Mouse (Mus musculus) thymus, postnatal 0 days (tissue): ENCODE results near the gene Gm47995. TPM values are rescaled to one million over a fixed set of nuclear protein-coding genes. Genes with fewer than 3 reads are reported as not detected.
"Not testable (repeated sequence)": the region's sequence is repeated elsewhere in the genome, so short reads cannot be mapped to it uniquely, and the experiment has no call there.

Experiments used
- DNase-seq: peaks from one replicate; pipeline ENCODE4 v3.0.0-alpha.2; 2015; ENCODE audit warnings: low spot score
- polyA plus RNA-seq: library from polyadenylated mRNA; unstranded; fragments of >200 nt; fragmentation: Nextera tagmentation; extraction: Ambion mirVana; gene quantifications from 2 replicates; pipeline ENCODE4 v1.2.1, GENCODE M21; 2015

Gene Gm47995
- polyA plus RNA-seq: not detected in 2 replicates

DNA sequence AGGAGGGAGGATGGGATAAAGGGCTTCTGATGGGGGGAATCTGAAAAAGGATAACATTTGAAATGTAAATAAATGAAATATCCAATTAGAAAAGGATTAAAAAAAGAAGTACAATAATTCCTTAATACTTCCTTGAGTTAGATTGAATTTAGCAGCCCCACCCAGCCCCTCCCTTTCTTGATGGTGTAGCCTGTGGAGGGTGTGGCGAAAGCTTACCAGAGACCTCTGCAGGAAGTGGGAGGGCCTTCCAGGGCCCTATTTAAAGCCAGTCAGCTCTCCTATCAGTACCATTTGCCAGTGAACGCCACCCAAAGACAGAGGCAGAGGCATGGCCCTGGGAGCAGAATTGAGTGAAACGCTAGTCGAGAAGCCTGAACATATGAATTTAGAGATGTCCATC, at the start of gene Gm47995:
Gene Gm47995 (plus strand): TSS at position 329 of the 400 bp plus-strand sequence.
- DNase-seq: not testable (repeated sequence)

DNA sequence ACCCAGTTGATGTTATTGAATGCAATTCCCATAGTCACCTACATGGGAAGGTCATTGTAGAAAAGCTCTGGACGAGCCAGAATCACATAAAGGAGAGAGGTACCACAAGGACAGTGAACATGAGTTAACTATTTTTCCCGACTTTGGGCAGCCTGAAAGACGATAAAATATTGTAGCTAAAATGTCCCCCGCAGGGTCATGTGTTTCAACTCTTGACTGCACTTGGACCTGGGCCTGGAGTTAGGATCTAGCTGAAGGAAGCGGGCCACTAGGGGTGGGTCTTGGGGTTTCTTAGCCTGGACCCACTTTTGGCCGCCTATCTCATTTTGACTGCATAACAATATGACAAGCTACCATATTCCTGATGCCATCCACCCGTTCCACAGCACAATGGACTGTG, 48.0 kb upstream of the Gm47995 start:
- DNase-seq: no peak

DNA sequence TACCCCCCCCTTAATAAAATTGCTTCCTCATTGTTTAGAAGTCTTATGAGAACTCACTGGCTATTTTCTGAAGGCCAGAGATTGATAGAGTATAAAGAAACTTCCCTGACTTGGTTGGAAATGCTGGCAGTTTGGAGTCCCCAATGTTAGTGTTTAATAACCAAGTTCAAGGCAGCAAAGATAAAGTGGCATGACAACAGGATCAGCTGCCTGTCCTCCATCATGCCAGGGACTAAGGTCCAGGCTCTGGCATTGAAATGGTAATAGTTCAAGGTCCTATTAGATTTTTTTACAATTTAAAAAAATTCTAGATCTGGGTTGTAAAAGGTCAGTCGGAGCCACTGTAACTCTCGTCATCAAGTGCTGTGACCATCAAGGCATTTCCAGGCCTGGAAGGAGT, 47.2 kb upstream of the Gm47995 start:
- no peak for DNase-seq

DNA sequence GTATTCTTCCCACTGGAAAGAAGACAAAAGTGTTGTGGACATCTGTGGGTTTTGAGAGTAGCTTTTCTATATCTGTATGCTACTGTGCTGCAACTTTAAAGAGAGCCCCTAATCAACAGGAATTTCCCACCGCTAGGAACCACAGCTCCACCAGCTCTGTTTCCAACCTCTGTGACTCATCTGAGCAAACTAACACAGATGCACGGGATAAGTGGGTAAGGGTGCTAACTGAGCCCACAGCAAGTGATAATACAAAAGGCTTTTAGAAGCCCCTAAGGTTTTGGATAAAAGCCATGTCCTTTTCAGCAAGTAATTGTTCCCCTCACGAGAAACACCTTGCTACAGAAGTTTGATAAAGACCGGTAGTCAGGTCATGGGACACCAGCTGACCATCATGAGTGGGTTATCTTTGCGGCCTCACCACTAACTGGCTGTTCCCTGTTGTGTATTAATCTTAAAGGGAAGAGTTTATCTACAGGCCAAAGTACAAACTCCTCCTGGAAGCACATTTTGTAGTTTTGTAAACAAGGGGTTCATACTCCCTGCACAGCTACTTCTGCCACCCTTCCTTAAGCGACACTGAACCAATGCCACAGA, 45.1 kb upstream of the Gm47995 start:
- no peak for DNase-seq

DNA sequence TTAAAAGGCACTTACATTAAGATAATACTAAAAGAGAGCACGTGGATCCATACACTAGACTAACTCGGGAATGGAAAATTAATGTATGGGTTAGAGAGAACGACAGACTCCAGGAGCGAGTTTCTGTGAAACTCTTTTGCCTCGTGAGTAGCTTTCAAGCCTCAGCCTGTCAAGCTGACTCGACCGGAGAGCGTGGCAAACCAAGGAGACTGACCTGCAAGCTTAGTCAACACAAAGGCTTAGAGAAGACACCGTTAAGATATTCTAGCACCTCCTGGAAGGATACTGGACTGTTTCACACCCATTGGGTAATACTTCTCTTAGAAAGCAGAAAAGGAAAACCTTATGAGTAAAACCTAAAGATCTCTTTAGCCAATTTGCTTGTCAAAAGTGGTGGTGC, 44.1 kb upstream of the Gm47995 start:
- DNase-seq: not testable (repeated sequence)

DNA sequence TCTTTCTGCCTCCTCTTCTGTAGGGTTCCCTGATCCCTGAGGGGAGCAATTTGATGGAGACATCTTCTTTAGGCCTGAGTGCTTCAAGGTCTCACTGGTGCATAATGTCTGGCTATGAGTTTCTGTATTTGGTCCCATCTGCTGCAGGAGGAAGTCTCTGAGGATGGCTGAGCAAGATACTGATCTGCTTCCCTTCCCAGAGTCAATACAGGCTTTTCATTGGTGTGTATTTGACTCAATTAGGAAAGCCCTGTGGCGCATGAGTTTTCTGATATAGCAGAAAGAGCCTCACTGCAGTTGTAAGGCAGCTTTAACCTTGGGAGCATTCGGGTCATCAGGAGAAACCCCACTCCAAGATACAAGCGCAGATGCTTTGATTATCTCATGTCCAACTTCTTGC, 42.1 kb upstream of the Gm47995 start:
- DNase-seq: no peak

DNA sequence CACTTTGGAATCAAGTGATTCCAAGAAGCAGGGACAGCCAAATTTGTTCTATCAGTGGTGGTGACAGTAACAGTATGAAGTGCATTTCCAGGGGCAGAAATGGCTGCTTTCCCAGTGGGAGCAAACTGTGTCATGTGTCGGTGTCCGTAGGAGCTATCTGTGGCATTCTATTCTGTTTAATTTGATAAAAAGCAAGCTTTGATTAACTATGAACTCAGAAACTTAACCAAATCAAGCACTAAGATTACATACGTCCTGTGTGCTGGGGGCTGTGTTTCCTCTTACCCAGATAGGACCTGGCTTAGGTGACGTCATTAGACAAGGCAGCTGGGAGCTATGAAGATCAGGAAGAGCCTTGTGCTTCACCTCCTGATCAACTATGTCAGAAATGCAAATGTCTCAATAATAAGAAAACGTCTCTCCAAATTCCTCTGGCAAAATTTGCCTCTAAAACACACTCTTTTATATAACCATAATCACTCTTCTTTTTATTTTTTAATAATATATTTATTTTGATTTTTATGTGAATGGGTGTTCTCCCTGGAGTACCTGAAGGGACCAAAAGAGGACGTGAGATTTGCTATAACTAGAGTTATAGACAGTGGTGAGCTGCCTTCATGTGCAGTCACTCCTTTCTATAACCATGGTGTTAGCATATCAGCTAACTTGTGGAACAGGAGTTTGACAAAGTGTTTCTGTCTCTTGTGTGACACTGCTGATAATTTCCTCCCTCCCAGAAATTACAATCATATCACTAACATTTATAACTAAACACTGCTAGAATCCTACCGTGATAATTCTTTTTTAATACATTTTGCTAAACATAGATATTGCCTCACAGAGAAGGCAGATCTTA, 41.2 kb upstream of the Gm47995 start:
- DNase-seq: no peak

DNA sequence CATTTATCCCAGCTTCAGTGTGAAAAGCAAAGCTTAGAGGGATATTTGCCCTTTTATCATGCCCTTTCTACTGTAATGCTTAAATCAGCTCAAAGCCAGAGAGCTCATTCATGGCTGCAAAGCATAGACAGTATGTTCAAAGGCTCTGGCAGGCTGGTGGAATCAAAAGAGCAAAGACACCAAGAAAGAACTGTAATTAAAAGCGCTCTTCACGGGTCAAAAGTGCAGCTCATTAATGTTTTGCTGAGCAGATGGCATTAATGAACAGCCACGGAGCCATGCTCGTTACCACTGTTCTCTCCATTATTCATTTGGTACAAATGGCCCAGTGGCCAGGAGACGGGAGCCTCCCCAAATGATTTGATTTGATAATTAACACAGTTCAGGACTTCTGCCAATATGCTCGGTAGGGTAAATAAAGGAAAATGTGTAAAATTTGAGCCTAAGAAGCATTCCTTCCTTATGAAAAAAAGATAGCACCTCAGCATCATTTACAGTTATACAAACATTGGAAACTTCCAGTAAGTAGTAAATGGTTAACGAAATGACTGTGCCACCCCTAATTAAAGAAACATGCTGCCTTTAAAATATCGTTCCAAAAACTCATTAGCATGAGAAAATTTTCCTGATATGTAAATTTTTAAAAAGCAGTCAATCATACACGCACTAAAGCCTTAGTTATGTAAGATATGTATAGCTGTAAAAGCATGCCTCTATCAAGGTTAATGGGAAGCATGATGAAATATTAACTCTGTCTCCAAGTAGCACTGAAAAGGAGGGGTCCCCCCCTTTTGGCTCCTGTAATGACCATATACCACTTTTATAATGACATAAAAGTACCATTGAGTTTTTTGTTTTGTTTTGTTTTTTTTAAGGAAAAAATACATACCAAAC, 40.0 kb upstream of the Gm47995 start:
- DNase-seq: no peak

DNA sequence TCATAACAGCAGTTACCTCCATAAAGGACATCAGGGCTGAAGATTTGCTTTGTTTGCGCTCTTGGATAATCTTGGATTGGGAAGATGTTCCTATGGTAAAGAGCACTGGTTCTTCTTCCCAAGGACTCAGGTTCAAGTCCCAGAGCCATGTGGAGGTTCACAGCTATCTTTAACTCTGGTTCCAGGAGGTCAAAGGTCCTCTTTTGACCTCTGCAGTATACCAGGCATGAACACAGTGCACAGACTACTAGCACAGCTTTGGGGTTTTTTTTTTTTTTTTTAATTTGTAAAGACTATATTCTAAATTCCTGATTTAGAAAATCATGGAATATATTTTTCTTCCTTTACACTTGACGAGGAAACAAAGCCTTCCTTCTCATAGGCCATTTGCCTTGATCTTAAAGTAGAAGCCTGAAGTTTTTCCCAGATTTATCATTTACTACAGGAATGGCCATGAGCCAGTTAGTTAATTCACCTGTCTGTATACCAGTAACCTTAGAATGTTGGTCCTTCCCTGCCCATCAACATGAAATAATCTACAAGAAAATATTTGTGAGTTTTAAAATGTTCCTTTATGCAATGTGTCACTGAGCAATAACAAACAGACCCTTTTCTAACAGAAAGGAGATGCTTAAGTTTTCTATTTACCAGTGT, 39.3 kb upstream of the Gm47995 start:
- no peak for DNase-seq

DNA sequence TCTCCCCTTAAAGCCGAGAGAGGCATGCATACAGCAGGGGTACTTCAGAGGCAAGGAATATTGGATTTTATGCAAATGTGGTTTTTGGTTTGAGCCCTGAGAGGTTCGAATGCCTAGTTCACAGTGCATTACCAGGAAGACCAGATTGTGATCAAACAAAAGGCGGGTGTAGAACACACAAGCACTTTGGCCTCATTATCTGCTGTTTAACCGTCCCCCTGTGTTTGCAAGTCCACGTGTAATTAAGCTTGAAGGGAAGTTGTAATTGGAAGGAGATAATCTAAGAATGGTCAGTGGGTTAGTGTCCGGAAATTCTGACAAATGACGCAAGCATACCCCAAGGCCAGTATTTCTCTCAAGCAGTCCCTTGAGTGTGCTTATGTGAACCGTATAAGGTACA, 32.2 kb upstream of the Gm47995 start:
- no peak for DNase-seq

DNA sequence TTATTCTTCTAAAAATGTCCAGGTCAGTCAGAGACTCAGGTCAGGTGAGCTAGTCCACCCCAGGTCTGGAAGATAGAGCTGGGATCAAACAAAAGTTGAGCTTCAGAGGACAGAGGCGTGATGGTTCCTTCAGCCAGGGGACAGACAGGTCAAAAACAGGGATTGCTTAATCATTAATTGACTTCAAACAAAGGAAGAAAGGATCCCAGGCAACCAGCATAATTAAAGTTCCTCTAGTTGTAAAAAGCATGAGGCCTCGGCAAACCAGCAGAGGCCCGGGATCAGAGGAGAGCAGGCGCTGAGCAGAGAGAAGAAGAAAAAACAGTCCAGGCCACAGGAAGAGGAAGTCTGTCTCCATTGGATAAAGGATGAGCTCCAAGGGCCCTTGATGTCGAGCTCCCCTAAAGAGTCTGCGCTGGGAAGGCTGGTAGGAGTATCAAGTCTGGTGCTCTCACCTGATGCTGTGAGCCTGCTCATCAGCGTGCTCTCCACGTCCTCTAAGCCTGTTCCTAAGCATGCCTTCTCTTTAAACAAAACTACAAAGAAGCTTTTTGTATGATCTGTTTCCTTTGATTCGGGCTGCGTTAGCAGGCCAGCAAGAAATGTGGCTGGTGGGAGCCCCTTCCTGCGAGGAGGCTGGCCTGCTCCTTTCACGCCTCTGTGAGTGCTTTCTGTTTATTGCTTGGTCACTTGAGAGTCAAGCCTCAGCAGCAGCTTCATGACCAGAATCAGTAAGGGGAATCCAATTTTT, 30.8 kb upstream of the Gm47995 start:
- DNase-seq: peak; percentile 42

DNA sequence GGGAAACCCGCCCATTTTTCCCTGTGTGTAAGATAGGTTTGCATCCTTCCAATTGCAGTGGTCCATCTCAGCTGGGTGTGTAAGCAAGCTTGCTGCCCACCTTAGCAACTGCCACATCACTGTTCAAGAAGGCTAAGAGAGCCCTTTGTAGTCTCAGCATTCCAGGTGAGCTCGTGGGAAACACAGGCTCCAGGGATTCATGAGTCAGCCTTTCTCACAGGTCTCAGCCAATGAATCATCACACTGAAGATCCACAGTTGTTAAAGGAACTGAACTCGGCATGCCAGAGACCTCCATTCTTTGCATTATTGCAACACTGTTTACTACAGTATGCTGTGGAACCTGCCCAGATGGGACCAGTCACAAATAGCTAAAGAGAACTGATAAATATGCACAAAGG, 29.6 kb upstream of the Gm47995 start:
- no peak for DNase-seq

DNA sequence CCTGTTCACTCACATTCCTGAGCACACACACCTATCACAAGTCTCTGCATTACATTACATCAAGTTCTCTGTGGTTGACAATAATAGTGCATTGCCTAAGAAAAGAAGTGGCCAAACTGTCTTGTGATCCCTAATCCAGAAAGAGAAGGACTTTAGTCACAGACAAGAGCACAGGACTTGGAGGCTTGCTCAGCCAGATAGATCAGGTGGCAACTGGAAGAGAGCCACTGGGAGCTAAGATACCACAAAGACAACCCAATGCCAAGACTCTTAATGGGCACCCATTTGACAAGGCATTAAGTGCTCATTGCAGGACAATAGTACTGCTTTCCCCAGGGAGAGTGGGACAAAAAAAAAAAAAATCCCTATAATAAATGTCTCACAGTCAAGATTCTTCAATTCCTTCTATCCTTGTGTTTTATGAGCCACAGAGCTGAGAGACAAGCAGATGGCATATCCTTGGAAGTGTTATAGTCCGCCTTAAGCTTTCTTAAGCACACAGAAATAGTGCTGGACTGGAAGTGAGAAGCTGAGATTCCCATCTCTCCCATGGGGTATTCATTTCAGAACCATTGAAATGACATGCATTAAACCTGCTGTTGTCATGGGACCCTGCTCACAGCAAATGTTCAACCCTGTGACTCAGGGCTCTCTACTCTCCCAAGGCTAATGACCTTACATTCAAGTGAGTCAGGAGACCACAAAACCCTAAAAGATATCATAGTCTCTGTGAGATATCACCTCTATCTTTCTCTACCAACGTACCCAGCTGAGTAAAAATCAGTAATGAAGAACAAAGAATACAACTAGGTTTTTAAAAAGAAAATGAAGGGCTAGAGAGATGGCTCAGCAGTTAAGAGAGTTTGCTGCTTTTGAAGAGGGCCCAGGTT, 26.4 kb upstream of the Gm47995 start:
- no peak for DNase-seq

DNA sequence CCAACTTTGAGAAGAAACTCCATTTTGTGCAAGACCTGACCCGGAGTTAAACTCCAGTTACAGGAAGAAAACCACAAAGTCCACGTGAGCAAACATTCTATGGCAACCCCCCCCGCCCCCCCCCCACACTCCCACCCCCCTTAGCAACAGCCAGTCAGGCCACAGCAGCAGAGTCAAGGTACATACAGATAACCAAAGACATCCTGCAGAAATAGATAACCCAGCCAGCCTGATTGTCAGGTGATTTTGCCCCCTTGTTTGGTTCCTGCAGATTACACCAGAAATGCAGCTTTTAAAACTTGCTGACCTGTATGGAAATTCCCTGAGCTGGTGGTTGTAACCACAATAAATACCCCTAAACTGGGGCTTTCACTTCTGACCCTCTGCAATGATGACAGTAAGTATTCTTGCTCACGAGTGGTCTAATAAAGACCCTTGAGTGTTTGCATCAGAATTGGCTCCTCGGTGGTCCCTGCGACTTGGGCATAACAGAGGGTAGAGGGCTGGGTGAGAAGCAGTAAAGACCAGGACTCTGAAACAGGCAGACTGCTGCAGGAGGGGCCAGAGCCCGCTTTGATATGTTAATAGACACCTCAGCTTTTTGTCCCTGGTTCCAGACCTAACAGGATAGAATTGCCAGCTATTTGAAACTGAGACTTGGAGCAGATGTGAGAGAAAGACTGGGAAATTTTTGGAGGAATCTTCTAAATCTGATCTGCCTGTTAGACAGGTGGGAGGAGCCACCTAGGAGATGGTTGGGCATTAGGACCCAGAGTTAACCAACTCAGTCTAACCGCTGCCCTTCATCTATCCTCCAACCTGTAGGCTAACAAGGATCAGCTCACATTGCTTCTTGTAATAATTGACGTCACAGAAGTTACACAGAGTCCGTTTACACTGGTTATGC, 21.0 kb upstream of the Gm47995 start:
- peak; percentile 71 for DNase-seq

DNA sequence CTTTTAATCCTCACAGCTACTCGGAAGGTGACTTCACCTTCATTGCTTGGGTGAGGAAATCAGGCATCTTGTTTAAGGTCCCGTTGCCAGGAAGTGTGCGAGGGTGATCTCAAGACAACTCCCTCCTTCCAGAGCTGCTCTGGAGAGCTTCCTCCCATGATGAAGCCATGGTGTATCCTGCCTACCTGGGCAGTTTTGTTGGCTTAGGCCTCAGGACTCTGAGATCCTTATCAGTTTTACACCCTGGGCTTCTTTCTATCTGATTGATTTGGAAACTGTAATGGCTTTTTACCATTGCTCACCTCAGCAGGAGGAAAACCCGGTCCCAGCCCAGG, 20.3 kb upstream of the Gm47995 start:
- no peak for DNase-seq

DNA sequence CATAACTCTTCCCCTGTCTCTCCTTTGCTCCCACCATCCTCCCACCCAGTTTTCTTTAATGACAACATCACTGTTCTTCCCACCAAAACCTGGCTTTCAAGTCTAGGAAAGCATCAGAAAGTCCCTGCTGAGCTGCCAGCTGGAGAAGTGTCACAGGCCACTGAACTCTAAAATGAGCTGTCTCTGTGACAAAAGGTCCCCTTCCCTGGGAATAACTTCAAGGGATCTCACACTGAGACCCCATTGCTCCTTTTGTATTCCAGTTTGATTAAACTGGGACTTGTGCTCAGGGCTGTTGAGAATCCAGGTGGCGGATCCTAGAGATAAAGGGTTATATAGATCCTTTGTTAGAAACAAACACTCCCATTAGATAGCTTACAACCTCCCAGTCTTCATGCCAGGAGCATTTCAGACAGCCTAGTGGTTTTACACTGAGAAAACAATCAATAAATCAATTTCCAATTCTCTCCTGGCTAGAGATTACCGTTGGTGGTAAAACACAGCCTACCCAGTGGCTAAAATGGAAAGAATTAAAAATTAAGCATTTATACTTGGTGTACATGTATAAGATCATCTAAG, 19.7 kb upstream of the Gm47995 start:
- no peak for DNase-seq

DNA sequence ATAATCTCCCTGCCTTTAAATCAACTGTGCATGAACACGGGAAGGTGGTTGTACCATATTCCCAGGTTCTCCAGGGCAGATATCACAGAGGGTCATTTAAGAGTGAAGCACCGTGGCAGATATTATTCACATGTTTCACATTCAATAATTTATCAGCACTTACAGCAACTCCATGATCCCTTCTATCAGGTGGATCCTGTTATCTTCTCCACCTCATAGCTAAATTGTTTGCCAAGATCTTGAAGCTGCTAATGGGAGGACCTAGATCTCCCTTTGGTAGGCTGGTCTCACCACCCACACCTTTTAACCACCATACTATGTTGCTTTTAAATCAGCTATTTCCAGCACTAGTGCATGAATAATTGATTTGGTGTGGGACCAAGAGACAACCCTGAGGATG, 18.1 kb upstream of the Gm47995 start:
- no peak for DNase-seq

DNA sequence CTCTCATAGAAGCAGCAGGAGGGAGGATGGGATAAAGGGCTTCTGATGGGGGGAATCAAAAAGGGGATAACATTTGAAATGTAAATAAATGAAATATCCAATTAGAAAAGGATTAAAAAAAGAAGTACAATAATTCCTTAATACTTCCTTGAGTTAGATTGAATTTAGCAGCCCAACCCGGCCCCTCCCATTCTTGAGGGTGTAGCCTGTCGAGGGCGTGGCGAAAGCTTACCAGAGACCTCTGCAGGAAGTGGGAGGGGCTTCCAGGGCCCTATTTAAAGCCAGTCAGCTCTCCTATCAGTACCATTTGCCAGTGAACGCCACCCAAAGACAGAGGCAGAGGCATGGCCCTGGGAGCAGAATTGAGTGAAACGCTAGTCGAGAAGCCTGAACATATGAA, 16.0 kb upstream of the Gm47995 start, which contains the start of gene Gm47985:
Gene Gm47985 (plus strand): TSS at position 272 of the 400 bp plus-strand sequence.
- not testable (repeated sequence) for DNase-seq
